Mouse (Mus musculus) liver, embryonic 15.5 days (tissue): ENCODE data around the gene Grid1. TPM values are rescaled to one million over a fixed set of nuclear protein-coding genes. Genes with fewer than 3 reads are reported as not detected.

Experiments used
- ATAC-seq: fragments of 200-750 bp; cut with Nextera tagmentation; 2 replicates; pipeline ENCODE4 v1.8.0; 2017; ENCODE audit warnings: moderate number of reproducible peaks, mild to moderate bottlenecking, moderate library complexity; ENCODE audit not compliant: insufficient read depth
- H3K27ac ChIP-seq: fragments of 300-500 bp; sonication (generic); replicated peaks from 2 replicates; pipeline ENCODE4 v1.5.1; 2015; ENCODE audit warnings: mild to moderate bottlenecking, inconsistent platforms
- H3K27me3 ChIP-seq: fragments of 300-500 bp; sonication (generic); 2 replicates; pipeline ENCODE4 v1.6.1; 2015; ENCODE audit warnings: mild to moderate bottlenecking, inconsistent platforms
- H3K36me3 ChIP-seq: fragments of 300-500 bp; sonication (generic); replicated peaks from 2 replicates; pipeline ENCODE4 v1.6.1; 2015; ENCODE audit warnings: moderate library complexity, mild to moderate bottlenecking, inconsistent platforms
- H3K4me1 ChIP-seq: fragments of 300-500 bp; sonication (generic); replicated peaks from 2 replicates; pipeline ENCODE4 v1.6.1; 2015; ENCODE audit warnings: inconsistent platforms
- H3K4me2 ChIP-seq: fragments of 300-500 bp; sonication (generic); 2 replicates; pipeline ENCODE4 v1.6.1; 2015; ENCODE audit warnings: moderate library complexity, mild to moderate bottlenecking, inconsistent platforms
- H3K4me3 ChIP-seq: fragments of 300-500 bp; sonication (generic); replicated peaks from 2 replicates; pipeline ENCODE4 v1.5.1; 2015; ENCODE audit warnings: mild to moderate bottlenecking, inconsistent platforms
- H3K9ac ChIP-seq: fragments of 300-500 bp; sonication (generic); 2 replicates; pipeline ENCODE4 v1.6.1; 2015; ENCODE audit warnings: moderate library complexity, mild to moderate bottlenecking, inconsistent platforms
- H3K9me3 ChIP-seq: fragments of 300-500 bp; sonication (generic); replicated peaks from 2 replicates; pipeline ENCODE4 v1.6.1; 2016; ENCODE audit warnings: inconsistent platforms
- WGBS: fragments of 180-500 bp; shearing (Covaris S2); methylation state at CpG from one replicate; pipeline ENCODE4 v1.1.7; 2015; ENCODE audit warnings: mixed read lengths; ENCODE audit not compliant: insufficient replicate concordance; 5-methylcytosine and 5-hydroxymethylcytosine counted together
- polyA plus RNA-seq: library from polyadenylated mRNA; unstranded; fragments of >200 nt; fragmentation: Nextera tagmentation; extraction: Ambion mirVana; gene quantifications from 2 replicates; pipeline ENCODE4 v1.2.1, GENCODE M21; 2015

The Grid1 gene
- polyA plus RNA-seq, 1 experiment from 2014 or later: 0.10 TPM

- Histone ChIP-seq H3K4me3 (no peak overlapping the region), H3K36me3 (no peaks in the 10 kb centered on the region), H3K4me1 (no peaks in the 10 kb centered on the region), H3K27me3 (no peaks in the 10 kb centered on the region), H3K9ac (no peak overlapping the region), H3K9me3 (no peaks in the 10 kb centered on the region), H3K27ac (no peak overlapping the region), H3K4me2 (no peak overlapping the region)
- ATAC-seq: no peak
- 59% methylated on average over 4 of the region's 4 CpGs for WGBS
Observed at GRCm38 (mm10) chr14:35219021-35219420, 399.1 kb downstream of the Grid1 start.

- Histone ChIP-seq H3K9me3 (no peaks in the 10 kb centered on the region), H3K27me3 (no peaks in the 10 kb centered on the region), H3K27ac (no peak overlapping the region), H3K4me3 (no peak overlapping the region), H3K4me2 (no peak overlapping the region), H3K4me1 (no peaks in the 10 kb centered on the region), H3K9ac (no peak overlapping the region), H3K36me3 (no peaks in the 10 kb centered on the region)
- no peak for ATAC-seq
- 52% methylated on average over 2 of the region's 2 CpGs for WGBS
Observed at GRCm38 (mm10) chr14:35222196-35222595, 402.3 kb downstream of the Grid1 start.

GRCm38 (mm10) chr14:35227581-35227980, 407.7 kb downstream of the Grid1 start:
- Histone ChIP-seq H3K4me2 (no peak overlapping the region), H3K9me3 (no peaks in the 10 kb centered on the region), H3K36me3 (no peaks in the 10 kb centered on the region), H3K27me3 (no peaks in the 10 kb centered on the region), H3K27ac (no peak overlapping the region), H3K9ac (no peak overlapping the region), H3K4me3 (no peak overlapping the region), H3K4me1 (no peaks in the 10 kb centered on the region)
- 49% methylated on average over 5 of the region's 5 CpGs for WGBS
- no peak for ATAC-seq

- no peak overlapping the region for H3K27ac ChIP-seq
- no peaks in the 10 kb centered on the region for H3K4me1 ChIP-seq
- H3K9me3 ChIP-seq: no peaks in the 10 kb centered on the region
- no peak for ATAC-seq
- no peak overlapping the region for H3K4me3 ChIP-seq
- no peaks in the 10 kb centered on the region for H3K27me3 ChIP-seq
- H3K9ac ChIP-seq: no peak overlapping the region
- H3K4me2 ChIP-seq: no peak overlapping the region
- no peaks in the 10 kb centered on the region for H3K36me3 ChIP-seq
Observed at GRCm38 (mm10) chr14:35231384-35231783, 411.5 kb downstream of the Grid1 start.

- no peak overlapping the region for H3K27ac ChIP-seq
- no peak for ATAC-seq
- H3K9me3 ChIP-seq: no peaks in the 10 kb centered on the region
- no peaks in the 10 kb centered on the region for H3K36me3 ChIP-seq
- H3K4me1 ChIP-seq: no peaks in the 10 kb centered on the region
- H3K4me3 ChIP-seq: no peak overlapping the region
- no peak overlapping the region for H3K9ac ChIP-seq
- H3K4me2 ChIP-seq: no peak overlapping the region
- no peaks in the 10 kb centered on the region for H3K27me3 ChIP-seq
- WGBS: 72% methylated on average over 6 of the region's 6 CpGs
Observed at GRCm38 (mm10) chr14:35242882-35243281, 423.0 kb downstream of the Grid1 start.

- Histone ChIP-seq H3K4me1 (no peaks in the 10 kb centered on the region), H3K27ac (no peak overlapping the region), H3K4me3 (no peak overlapping the region), H3K9ac (no peak overlapping the region), H3K36me3 (no peaks in the 10 kb centered on the region), H3K9me3 (no peaks in the 10 kb centered on the region), H3K27me3 (no peaks in the 10 kb centered on the region), H3K4me2 (no peak overlapping the region)
- no peak for ATAC-seq
- WGBS: 72% methylated on average over 7 of the region's 7 CpGs
Observed at GRCm38 (mm10) chr14:35244776-35245548, 425.1 kb downstream of the Grid1 start.

- no peak overlapping the region for H3K9ac ChIP-seq
- H3K4me3 ChIP-seq: no peak overlapping the region
- no peaks in the 10 kb centered on the region for H3K36me3 ChIP-seq
- no peak overlapping the region for H3K27ac ChIP-seq
- 70% methylated on average over 4 of the region's 4 CpGs for WGBS
- no peak overlapping the region for H3K4me2 ChIP-seq
- no peak for ATAC-seq
- no peaks in the 10 kb centered on the region for H3K9me3 ChIP-seq
- H3K4me1 ChIP-seq: no peaks in the 10 kb centered on the region
- H3K27me3 ChIP-seq: no peaks in the 10 kb centered on the region
Observed at GRCm38 (mm10) chr14:35250412-35250811, 430.5 kb downstream of the Grid1 start.

- Histone ChIP-seq H3K9me3 (no peaks in the 10 kb centered on the region), H3K27me3 (no peaks in the 10 kb centered on the region), H3K4me1 (no peaks in the 10 kb centered on the region), H3K36me3 (no peaks in the 10 kb centered on the region), H3K9ac (no peak overlapping the region), H3K27ac (no peak overlapping the region), H3K4me2 (no peak overlapping the region), H3K4me3 (no peak overlapping the region)
- ATAC-seq: no peak
- 47% methylated on average over 2 of the region's 2 CpGs for WGBS
Observed at GRCm38 (mm10) chr14:35254477-35254876, 434.6 kb downstream of the Grid1 start.

GRCm38 (mm10) chr14:35270260-35270659, 450.4 kb downstream of the Grid1 start:
- Histone ChIP-seq H3K4me1 (no peaks in the 10 kb centered on the region), H3K36me3 (no peaks in the 10 kb centered on the region), H3K9me3 (no peaks in the 10 kb centered on the region), H3K27me3 (no peaks in the 10 kb centered on the region), H3K9ac (no peak overlapping the region), H3K4me2 (no peak overlapping the region), H3K4me3 (no peak overlapping the region), H3K27ac (no peak overlapping the region)
- WGBS: 68% methylated on average over 4 of the region's 4 CpGs
- no peak for ATAC-seq

- Histone ChIP-seq H3K4me3 (no peak overlapping the region), H3K4me1 (no peaks in the 10 kb centered on the region), H3K4me2 (no peak overlapping the region), H3K27me3 (no peaks in the 10 kb centered on the region), H3K36me3 (no peaks in the 10 kb centered on the region), H3K27ac (no peak overlapping the region), H3K9ac (no peak overlapping the region), H3K9me3 (no peaks in the 10 kb centered on the region)
- 80% methylated on average over 7 of the region's 7 CpGs for WGBS
- ATAC-seq: no peak
Observed at GRCm38 (mm10) chr14:35309201-35309600, 489.3 kb downstream of the Grid1 start.

- no peaks in the 10 kb centered on the region for H3K27me3 ChIP-seq
- H3K4me3 ChIP-seq: no peak overlapping the region
- no peak overlapping the region for H3K4me2 ChIP-seq
- 36% methylated on average over 5 of the region's 5 CpGs for WGBS
- no peaks in the 10 kb centered on the region for H3K9me3 ChIP-seq
- no peak overlapping the region for H3K27ac ChIP-seq
- H3K9ac ChIP-seq: no peak overlapping the region
- ATAC-seq: no peak
- no peaks in the 10 kb centered on the region for H3K36me3 ChIP-seq
- no peaks in the 10 kb centered on the region for H3K4me1 ChIP-seq
Observed at GRCm38 (mm10) chr14:35313380-35314299, 493.7 kb downstream of the Grid1 start.
